Mouse (Mus musculus): ENCODE measurements at regions not wholly inside any gene's neighbourhood (a gene's known extent, or its start where the extent isn't known, plus 50 kb on each side); places are given as distances from the start of the nearest gene placed in this dataset.

DNA sequence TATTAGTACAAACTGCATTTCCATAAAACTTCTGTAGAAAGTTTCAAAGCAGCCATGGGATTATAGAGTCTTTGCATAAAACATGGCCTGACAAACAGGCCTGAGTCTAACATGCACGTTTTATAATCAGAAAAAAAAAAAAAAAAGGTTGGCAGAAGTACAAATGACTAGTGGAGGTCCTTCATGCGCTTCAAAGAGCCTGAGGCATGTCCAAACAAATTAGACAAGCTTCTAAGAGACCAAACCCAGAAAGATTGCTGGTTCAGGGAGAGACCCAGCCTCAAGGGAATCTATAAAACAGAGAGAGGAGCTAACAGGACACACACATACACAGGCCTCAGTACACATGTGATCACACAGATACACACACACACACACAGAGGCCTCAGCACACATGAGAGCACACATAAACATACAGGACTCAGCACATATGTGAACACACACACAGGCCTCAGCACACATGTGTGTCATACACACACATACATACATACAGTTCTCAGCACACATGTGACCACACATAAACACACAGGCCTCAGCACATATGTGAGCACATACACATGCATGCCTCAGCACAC is 57.0 kb upstream of the Gnaq start:
- no peak for DNase-seq (ENCODE audit: extremely low read depth, insufficient read length, low spot score)

DNA sequence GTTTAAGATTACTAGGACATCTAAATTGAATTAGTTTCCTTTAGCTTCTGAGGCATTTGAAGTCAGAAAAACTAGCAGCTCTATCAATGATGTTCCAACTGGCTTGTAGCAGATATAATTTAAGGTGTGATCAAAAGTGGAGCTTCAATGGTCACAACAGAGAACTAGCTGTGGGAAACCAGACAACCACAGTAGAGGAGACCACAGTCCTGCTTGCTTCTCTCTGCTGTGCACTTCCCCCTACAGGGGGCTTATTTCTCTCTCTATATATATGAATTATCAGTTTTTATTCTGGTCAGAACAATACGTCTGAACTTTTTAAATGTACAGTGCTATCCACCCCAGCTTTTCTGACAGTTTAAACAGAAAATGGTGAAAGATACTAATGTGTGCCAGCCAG is 57.6 kb upstream of the Gnaq start:
- DNase-seq (ENCODE audit: extremely low read depth, insufficient read length, low spot score): no peak

DNA sequence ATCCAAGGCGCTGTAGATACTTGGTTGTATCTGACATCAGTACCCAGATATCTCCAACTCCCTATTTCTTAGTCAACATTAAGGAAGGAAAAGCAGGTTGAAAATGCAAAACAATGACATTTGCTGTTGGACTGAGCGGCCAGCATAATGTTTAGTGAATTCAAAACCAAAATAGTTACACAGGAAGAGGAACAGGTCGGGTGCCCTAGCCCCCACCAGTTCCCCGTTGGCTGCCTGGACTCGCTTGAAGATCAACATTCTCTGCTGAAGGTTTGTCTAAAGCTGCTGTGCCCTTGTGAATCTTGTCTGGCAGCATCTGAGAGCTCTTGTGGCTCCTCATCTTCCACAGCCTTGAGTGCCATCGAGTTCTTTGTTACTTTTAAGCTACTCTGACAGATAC is 65.3 kb upstream of the Gnaq start:
- no peak for DNase-seq (ENCODE audit: extremely low read depth, insufficient read length, low spot score)

DNA sequence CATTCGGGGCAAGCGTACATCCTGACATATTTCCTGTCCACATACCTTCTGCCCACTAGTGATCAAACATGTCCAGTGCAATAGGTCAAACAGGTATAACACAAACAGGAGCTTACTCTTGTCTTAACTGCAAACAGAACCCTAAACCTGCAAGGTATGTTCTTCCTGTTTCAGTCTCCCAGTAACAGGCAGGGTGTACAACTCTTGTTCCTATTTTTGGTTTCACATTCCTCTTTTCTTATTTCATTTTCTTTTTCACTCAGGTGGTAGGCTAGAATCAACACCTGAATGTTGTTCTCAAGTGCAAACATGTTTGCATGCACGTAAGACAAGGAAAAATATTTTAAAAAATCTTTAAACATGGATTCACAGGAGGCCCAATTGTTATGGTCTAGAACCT is 67.7 kb upstream of the Gnaq start:
- DNase-seq (ENCODE audit: extremely low read depth, insufficient read length, low spot score): no peak

DNA sequence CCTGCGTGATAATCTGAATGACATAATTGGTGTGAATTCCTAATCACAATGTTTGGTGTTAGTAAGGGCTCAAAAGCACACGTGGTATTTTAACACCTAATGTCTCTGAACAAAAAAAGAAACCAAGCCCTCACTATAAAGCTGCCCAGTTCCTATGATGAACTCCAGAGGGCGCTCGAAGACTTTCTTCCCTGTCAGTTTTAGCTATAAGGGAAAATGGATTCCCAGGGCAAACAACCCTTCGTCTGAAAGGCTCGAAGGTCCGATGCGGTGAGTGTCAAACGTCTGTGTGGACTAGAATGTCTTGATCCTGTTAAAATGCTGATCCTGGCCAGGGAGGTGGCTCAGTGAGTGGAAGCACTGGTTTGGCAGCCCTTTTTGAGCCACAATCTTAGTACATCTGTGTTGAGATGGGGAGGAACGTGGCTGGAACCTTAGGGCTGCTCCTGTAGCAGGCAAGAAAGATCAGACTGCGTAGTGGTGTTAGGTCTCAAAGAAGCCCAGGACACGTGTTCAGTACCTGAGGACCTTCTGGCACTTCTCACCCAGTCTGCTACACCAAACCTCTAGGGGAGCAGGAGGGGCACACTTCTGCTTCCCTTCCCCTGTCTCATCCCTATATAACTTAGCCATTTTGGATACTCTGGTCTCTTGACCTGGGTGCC is 68.6 kb upstream of the Gnaq start:
- peak; percentile 33 for DNase-seq (ENCODE audit: extremely low read depth, insufficient read length, low spot score)

DNA sequence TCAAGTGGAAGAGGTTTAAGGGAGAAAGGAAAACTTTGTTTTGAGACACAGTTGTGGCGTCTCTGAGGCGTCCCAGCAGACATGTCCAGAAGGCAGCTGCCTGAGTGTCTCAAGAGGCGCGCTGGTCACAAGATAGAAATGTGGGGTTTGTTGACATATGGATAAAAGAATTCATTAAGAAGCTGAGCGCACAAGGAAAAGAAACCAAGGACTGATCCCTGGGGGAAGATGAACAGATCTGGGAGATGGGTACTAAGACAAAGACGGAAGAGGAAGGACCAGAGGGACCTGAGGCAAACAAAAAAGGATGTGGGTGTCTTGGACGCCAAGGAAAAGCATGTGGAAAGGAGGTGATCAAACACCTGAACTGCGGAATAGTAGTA is 69.1 kb upstream of the Gnaq start:
- no peak for DNase-seq (ENCODE audit: extremely low read depth, insufficient read length, low spot score)

DNA sequence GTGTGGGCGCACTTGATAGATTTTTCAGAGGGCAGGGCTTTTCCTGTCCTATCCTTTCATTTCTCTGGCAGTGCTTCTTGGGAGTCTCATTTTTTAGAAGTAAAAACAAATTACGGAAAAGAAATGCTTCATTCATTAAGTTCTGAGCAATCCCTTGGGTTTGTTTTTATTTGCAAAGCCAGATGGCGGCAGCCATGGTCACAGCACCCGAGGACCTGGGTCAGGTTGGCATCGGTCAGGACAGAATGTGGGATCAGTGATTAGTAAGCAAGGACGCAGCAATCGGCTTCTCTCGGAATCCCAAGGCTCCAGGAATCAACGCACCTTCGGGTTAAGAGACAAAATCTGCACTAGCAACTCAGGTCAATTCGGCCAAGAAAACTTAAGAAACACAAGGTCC is 70.8 kb upstream of the Gnaq start:
- DNase-seq (ENCODE audit: extremely low read depth, insufficient read length, low spot score): no peak

DNA sequence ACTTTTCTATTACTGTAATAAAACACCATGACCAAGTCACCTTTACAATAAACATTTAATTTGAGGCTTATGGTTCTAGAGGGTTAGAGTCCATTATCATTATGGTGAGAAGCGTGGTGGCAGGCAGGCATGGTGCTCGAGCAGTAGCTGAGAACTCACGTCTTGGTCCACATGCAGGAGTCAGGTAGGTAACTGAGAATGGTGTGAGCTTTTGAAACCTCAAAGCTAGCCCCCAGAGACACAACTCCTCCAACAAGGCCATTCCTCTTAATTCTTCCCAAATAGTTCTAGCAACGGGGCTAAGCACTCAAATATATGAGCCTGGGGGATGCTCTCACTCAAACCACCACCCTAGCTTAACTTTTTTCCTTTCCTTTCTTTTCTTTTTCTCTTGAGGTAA is 73.6 kb upstream of the Gnaq start:
- DNase-seq (ENCODE audit: extremely low read depth, insufficient read length, low spot score): no peak

DNA sequence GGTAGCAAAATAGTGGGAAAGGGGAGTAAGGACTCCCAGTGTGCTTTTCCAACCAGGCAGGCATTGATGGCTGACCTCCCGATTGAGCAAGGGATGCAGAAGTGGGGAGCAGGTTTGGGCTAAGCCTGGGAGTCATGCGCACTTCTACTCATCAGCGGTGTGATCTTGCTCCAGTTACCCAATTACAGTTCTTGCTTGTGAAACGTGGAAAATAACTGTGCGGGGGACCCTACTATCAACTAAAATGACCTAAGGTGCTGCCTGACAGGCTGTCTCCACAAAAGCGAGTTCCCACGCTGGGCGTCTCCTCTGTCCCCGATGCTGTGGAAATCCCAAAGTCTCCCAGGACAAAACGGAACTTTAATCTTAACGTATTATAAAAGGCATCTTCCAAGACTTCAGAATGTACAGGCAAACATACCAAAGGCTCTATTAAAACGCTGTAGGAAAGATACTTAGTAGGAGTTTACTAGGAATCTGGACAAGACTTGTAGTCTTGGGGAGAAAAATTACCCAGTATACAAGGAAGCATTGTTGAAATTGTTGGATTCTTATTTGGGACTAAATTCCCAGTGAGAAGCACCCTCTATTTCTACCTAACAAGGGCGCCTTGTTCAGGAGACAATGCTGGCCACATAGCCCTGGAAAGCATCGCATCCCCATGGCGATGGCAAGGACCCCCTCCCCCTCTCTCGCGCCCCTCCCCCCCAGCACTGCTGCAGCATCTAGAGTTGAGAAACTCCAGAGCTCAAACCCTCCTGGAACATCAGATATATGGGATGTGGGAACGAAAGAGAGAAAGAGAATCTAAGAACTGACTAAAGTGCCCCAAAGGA is 65.6 kb upstream of the Cep78 start:
- DNase-seq (ENCODE audit: extremely low read depth, insufficient read length, low spot score): no peak

DNA sequence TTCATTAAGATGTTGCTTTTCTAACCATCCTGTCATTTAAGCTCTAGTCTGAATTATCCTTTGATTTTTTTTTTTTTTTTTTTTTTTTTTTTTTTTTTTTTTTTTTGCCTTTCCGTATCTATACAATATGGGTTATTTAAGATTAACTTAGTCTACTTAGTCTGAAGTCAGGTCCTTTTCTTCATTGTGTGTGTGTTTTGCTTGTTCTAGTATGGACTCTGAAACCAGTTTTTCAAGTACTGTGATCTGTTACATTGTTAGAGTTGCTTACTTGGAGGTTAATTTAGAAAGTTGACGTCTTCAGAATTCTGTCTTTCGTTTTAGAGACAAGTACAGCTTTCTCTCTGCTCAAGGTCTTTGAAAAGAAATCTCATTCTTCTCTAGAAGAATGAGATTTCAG is 64.9 kb upstream of the Cep78 start:
- DNase-seq (ENCODE audit: extremely low read depth, insufficient read length, low spot score): no peak

DNA sequence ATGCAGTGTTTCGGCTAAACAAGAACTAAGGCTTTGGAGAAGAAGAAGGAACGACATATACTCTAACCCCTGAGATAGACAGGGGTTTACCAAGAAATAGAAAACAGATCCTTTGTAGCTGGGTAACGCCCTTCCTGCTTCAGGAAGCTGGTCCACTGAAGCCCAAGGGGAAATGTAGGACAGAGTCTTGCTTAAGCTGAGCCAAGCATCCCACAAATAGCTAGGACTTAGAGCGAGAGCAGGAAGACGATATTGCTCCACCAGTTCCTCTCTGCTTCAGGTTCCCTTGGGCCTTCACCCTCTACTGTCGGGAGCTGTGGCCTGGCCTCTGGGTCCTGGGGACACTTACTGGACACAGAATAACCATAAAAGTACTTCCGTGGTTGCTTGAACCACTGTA is 62.2 kb upstream of the Cep78 start:
- no peak for DNase-seq (ENCODE audit: extremely low read depth, insufficient read length, low spot score)

DNA sequence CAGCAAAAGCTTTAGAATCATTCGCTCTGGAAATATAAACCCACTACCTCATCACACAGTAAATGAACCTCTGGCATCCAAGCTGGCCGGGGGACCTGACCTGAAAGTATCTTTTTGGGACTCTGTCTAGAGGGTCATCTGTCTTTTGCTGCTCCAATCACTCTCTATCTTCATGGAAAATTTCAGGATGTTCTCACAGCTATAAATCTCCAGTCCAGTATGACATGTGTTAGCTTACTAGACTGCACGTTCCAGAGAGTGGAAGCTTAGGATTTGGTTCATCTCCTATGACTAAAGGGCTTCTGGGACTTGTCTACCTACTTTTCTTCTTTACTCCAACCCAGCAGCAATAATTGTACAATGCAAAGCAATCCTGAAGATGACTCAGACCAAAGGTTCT is 60.5 kb upstream of the Cep78 start:
- DNase-seq (ENCODE audit: extremely low read depth, insufficient read length, low spot score): no peak

DNA sequence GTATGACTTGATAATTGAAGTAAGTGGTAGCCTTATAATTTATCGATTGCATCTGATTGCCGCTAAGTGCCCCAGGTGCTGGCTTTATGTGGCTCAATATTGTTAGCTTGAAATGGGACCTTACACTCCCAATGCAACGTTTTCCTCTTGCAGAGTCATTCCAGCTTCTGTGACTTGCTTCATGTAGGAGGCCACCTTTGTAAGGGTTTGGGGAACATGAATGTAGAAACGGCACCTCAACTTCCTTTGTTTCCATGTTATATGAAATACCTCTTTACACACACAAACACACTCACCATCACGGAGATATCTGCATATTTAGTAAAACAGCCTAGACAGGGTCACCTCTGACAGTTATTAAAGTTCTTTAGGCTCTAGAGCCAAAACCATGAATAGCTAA is 59.4 kb upstream of the Cep78 start:
- DNase-seq (ENCODE audit: extremely low read depth, insufficient read length, low spot score): no peak

DNA sequence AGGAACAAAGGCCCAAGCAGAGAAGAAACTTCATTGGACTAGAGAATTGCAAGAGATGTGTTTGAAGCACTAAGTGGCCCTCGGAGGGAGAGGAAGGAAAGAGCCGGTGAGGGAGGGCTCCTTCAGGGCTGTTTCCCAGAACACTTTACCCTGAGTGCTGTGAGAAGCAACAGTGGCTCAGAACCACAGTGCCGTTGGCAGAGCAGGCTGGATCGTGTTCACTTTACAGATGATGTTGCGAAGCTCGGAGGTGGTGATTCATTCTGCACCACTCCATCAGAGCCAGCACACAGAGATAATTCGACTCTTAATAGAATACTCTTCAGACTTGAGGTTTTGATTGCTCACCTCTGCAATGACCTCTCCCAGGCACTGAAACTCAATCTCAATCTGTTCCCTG is 58.2 kb upstream of the Cep78 start:
- DNase-seq (ENCODE audit: extremely low read depth, insufficient read length, low spot score): no peak

DNA sequence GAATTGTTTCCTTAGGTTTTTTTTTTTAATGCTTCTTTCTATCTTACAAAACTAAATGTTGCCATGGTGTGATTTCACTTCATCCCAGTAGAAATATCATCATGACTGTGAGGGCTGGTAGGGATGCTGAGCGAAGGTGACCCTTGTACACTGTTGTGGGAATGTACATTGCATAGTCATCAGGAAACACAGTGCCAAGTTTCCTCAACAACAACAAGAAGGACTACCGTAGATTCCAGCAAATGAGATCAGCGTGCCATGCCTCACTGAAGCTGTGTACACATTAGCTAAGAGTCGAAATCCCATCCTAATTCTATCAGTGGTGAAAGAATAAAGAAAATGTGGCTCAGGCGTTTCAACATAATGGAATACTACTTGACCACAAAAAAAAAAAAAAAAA is 57.1 kb upstream of the Cep78 start:
- DNase-seq (ENCODE audit: extremely low read depth, insufficient read length, low spot score): no peak

DNA sequence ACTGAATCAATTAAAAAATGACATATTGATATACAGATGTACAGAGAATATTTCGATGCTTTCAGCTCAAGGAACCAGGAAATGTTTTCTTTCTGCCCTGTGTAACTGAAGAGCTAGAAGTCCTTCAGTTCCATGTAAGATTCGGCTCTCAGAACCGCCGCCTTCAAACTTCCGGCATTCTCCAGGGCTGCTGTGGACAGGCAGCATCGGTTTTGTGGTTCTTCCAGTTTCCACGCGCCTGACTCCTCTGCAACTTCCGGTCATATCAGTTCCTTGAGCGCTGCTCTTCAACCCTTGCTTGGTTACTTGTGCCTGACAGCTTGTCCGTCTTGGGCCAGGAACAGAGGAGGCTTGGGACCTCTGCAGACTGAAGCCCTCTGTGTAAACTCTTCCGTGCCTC is 53.0 kb upstream of the Cep78 start:
- no peak for DNase-seq (ENCODE audit: extremely low read depth, insufficient read length, low spot score)
